Mouse (Mus musculus) cerebellum, adult 18-20 months (tissue): ENCODE measurements around the gene Prr14.

Experiments used
- DNase-seq, 2 experiments: peaks; one replicate each; pipeline ENCODE4 v3.0.0; 2021

Gene Prr14

DNA sequence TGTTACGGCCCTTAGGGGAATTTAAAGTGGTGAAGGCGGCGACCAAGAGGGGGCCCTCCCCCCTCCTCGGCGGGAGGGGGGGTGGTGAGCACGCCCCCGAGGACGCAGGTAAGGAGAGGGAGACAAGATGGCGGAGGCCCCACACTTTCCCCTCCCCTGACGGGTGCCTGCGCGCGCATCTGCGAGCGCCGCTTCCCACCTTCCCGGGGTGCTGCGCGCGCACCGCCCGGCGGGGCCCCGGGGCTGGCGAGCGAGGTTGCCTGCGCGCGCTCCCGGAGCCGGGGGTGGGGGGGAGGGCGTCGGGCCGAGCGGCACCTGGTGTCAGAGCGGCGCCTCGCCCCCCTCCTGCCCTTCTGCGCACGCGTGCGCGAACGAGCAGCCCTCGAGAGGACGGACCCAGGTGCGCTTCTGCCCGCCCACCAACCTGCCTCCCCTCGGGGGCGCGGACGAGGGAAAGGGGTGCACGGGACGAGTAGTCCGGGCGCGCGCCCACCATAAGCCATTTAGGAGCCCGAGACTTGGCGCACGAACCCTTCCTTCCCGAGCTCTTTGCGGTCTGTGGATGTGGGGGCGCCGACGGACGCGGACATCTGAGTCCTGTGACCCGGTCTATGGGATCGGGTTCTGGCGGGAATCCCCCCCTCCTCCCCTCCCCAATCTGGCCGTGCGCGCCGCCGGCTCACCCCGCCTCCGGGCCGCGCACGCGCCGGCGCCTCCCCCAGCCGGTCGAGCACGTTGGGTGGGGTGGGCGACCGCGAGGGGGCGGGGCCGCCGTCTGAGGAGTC lies 53.0 kb downstream of the Prr14 start:
- DNase-seq: peak; percentile 85 to 92

DNA sequence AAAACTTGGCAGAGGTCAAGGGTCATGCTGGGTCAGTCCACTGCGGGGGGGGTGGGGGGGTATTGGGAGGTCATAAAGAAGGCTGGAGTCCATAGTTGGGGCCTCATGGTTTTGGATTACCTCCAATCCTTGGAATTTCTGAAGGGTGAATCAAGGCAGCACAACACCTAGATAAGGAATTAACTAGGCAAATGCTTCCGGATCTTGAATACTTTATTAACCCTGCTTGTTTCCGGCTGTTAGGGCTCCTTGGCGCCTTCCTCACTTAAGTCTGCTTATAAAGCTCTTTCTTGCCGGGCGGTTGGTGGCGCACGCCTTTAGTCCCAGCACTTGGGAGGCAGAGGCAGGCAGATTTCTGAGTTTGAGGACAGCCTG lies 53.6 kb downstream of the Prr14 start:
- DNase-seq: peak in 1 of 2 experiments; percentile 32

DNA sequence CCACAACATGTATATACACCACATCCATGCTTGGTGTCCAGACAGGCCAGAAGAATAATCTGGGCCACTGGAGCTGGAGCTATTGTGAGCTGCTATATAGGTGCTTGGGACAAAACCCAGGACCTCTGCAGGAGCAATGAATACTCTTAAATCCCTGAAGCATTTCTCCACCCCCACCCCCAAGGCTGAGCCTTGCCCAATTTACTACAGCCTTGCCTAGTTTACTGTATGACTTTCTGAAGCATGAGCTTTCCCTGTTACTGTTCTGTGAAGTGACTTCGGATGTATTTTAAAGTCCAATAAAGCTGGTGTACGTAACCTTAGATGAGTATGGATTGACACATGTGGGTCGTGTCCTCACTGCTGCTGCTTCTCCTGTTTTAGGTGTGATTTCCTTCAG lies 54.4 kb downstream of the Prr14 start:
- DNase-seq: no peak

DNA sequence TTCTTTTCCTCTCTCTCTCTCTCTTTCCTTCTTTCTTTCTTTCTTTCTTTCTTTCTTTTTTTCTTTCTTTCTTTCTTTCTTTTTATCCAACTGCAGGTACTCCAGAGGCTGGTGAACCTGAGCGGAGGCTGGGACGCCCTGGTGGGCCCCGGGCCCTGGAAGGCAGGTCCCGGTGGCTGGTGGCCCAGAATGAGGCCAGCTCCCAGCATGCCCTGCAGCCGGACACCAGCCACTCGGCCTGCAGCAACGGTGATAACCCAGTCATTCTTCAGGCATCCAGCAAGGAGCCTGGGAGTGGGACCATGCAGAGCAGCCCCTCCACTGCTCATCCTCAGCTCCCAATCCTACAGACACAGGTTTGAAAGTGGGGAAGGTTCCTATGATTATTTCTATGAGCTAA lies 56.4 kb downstream of the Prr14 start:
- DNase-seq: peak; percentile 47 to 50

DNA sequence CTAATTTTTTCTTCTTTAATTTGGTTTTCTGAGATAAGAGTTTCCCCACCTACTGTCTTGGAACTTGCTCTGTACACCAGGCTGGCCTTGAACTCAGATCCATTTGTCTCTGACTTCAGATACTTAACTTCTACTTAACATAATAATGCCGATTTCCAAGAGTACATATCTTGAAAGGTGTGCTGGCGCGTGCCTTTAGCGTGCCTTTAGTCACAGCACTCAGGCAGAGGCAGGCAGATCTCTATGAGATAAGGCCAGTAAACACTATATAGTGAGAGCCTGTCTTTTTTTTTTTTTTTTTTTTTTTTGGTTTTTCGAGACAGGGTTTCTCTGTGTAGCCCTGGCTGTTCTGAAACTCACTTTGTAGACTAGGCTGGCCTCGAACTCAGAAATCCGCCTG lies 56.9 kb downstream of the Prr14 start:
- DNase-seq: no peak

DNA sequence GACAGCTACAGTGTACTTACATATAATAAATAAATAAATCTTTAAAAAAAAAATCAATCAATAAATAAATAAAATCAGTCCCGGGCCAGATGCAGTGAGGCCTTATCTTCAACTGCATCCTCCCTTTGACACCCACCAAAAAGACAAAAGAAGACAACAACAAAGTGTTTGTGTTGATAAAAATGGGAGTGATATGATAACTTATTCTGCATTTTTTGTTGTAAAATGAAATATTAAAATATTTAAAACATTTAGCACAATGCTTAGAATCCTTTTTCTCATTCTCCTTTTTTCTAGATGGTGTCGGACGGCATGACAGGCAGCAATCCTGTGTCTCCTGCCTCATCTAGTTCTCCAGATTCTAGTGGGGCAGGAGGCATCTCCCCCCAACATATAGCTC lies 59.9 kb downstream of the Prr14 start, which contains the start of gene Gm42715:
TSS of gene Gm42715 (plus strand) at position 301 of the 400 bp plus-strand sequence.
- no peak for DNase-seq
